Mouse (Mus musculus) megakaryocyte, embryonic 14.5 days (primary cell): Measurements from ENCODE around the gene Cadps2. TPM values are rescaled to one million over a fixed set of nuclear protein-coding genes. Genes with fewer than 3 reads are reported as not detected.

Experiments used
- H3K27me3 ChIP-seq: replicated peaks from 2 replicates; pipeline ENCODE3; 2012; ENCODE audit warnings: inconsistent platforms
- H3K36me3 ChIP-seq: replicated peaks from 2 replicates; pipeline ENCODE3; 2012; ENCODE audit warnings: low read length, inconsistent platforms, mixed read lengths
- H3K4me1 ChIP-seq: 2 replicates; pipeline ENCODE4 v1.6.1; 2012; ENCODE audit warnings: inconsistent platforms
- H3K4me3 ChIP-seq: replicated peaks from 2 replicates; pipeline ENCODE3; 2012; ENCODE audit warnings: moderate library complexity, mild to moderate bottlenecking, inconsistent platforms
- H3K9me3 ChIP-seq: 2 replicates; pipeline ENCODE4 v1.6.1; 2012; ENCODE audit warnings: inconsistent platforms
- FLI1 ChIP-seq: IDR thresholded peaks from 2 replicates; pipeline ENCODE4 v1.6.1; 2012; ENCODE audit warnings: low read length, inconsistent platforms, mixed read lengths
- GATA1 ChIP-seq: IDR thresholded peaks from 3 replicates; pipeline ENCODE4 v1.6.1; 2012; ENCODE audit warnings: mixed read lengths, low read length, inconsistent platforms, borderline replicate concordance
- polyA plus RNA-seq: library from polyadenylated mRNA; stranded (reverse); fragments of >175 nt; gene quantifications from 2 replicates; pipeline ENCODE4 v1.2.3, GENCODE M21; 2012; ENCODE audit warnings: low replicate concordance; ENCODE audit not compliant: insufficient read depth

Cadps2 gene
- polyA plus RNA-seq: not detected in 2 replicates

DNA sequence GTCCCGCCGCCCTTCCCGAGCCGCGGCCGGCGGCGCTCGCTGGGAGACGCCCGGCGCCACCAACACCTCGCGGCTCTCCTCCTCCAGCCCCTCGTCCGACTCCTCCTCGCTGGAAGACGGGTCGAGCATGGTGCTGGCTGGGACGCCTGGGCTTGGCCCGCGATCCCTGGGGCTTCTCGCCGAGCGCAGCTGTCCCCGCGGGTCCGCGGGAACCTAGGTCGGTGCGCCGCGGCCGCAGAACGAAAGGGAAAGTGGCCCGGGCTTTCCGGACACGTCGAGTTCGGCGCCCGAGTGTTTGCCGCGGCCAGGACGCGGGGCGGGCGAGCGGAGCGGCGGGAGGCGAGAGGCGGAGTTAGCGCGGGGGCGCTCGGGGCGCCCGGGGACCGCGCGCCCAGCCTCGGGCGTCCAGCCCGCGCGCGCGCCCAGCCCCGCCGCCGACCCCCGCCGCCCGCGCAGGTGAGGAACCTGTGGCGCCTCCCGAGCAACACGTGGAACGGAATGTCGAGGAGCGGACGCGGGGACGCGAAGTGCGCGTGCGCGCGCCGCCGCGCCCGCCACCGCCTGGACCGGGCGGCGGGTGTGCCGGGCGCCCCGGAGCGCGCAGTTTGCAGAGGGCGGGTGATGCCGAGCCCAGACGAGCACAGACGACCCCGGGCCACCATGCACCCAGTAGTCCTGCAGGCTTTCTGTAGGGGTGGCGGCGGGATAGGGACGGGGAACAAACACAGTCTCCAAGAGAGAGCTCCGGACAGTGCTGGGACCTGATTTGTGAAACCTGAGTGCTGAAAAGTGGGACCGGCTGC is at the start of gene Cadps2:
Cadps2 (minus strand) TSS at position 413 of the 803 bp plus-strand sequence.
- Histone ChIP-seq H3K4me1 (peaks cover 17% of the 10 kb centered on the region), H3K9me3 (0 out of 2 replicates have a peak, but pooled peaks cover 3% of the 10 kb centered on the region), H3K36me3 (no peaks in the 10 kb centered on the region), H3K27me3 (peaks cover 41% of the 10 kb centered on the region), H3K4me3 (peak within 1 kb of the TSS; percentile 94)
- TF ChIP-seq FLI1: no peak
- TF ChIP-seq GATA1: no peak

DNA sequence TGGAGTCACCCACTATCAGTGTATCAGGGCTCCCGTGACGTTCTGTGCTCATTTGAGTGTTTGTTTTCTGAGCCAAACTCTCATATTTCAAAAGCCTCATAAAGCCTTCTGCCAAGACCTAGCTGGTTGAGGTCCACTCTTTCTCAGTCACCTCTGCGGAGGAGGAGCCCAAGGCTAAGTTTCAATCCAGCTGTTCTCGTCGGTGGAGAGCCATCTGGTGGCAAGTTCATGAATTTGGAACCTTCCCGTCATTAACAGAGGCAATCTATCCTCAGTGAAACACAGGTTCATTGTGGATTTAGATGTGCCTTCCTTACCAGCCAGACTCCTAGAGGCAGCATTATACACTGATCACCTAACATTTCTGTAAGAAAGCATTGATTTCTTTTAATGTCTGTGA is 47.2 kb upstream of the Cadps2 start:
- Histone ChIP-seq H3K27me3 (no peaks in the 10 kb centered on the region), H3K9me3 (no peaks in the 10 kb centered on the region), H3K36me3 (no peaks in the 10 kb centered on the region), H3K4me3 (no peak overlapping the region), H3K4me1 (no peaks in the 10 kb centered on the region)
- TF ChIP-seq GATA1 (no peak), FLI1 (no peak)

DNA sequence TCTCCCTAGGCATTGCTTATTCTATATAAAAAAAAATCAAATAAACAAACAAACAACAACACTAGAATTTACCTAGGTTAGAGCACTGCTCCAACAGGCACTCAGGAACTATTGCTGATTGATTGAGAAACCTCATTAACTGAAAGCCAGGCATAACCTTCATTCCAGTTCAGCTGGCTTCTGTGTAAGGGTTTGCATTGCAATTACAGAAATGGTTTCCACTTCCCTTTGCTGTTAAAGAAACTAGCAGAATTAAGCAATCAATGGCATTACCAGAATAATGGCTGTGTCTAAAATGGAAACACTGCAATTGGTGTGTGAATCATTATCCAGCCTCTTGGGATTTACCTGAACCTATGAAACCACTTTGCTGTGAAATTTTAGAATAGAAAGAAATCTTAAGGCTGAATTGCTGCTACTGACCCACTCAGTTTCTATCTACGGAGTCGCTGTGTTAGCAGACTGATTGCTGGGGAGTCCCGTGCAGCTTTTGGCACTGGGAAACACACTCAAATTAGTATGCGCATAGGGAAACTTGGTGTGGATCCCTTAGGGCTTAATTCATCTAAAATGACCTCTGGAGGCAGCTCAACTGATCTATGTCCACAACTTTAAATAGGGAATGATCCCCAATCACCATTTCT is 37.7 kb upstream of the Cadps2 start:
- Histone ChIP-seq H3K4me3 (no peak overlapping the region), H3K27me3 (no peaks in the 10 kb centered on the region), H3K36me3 (no peaks in the 10 kb centered on the region), H3K9me3 (no peaks in the 10 kb centered on the region; the same call in 1 of the 2 replicates), H3K4me1 (no peaks in the 10 kb centered on the region)
- TF ChIP-seq FLI1: no peak
- TF ChIP-seq GATA1: no peak

DNA sequence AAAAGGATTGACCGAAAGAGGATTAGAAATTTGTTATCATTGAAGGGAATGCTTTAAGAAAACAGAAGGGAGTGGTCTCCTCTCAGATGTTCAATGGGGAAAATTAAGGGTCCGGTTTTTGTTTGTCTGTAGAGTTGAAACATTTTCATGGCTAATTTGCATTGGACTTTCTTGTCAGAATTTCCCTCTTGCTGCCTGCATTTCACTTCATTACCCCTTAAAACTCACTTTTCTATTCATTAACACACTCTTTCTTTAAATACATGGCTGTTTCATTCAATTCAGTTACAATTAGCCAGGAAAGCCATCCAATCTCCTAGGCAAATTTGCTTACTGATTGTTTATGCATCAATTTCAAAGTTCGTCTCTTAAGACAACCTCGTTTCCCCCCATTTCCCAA is 37.1 kb upstream of the Cadps2 start:
- TF ChIP-seq GATA1 (no peak), FLI1 (no peak)
- Histone ChIP-seq H3K4me3 (no peak overlapping the region), H3K4me1 (no peaks in the 10 kb centered on the region), H3K27me3 (no peaks in the 10 kb centered on the region), H3K9me3 (no peaks in the 10 kb centered on the region; the same call in 1 of the 2 replicates), H3K36me3 (no peaks in the 10 kb centered on the region)

DNA sequence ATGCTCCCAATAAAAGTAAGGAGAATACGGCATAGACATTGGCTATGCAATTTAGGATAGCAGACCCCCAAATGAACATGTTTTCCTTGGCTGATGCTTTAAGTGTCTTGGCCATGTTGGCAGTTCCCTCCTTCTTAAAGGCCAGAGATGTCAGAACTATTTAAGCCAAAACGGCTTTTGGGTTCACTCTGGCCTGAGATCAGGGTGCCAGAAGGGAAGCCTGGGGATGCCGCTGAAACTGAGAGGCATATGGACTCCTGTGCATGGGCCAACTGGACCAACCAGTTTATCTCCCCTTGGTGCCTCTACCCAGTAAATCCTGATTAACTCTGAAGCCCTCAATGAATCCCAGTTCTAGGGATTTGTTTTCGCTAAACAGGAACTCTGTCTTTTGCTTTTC is 34.6 kb upstream of the Cadps2 start:
- TF ChIP-seq FLI1 (no peak), GATA1 (no peak)
- H3K36me3 ChIP-seq: no peaks in the 10 kb centered on the region
- no peaks in the 10 kb centered on the region; the same call in 1 of the 2 replicates for H3K9me3 ChIP-seq
- no peaks in the 10 kb centered on the region for H3K27me3 ChIP-seq
- H3K4me1 ChIP-seq: no peaks in the 10 kb centered on the region
- H3K4me3 ChIP-seq: no peak overlapping the region

DNA sequence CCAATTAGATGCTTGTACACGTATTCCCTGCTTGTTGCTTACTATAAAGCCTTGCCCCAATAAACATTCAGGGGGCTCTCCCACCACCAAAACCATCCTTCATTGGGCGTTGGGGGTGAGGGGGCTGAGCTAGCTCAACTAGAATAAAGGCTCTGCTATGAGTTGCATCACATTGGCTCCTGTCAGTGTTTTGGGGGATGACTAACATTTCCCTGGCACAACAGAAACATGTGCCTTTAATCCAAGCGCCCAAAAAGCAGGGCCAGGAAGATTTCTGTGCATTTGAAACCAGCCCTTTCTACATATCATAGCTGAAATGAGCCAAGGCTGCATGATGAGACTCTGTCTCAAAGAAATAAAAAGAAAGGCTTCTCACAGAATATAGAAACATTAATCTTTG is 34.0 kb upstream of the Cadps2 start:
- H3K4me3 ChIP-seq: no peak overlapping the region
- no peaks in the 10 kb centered on the region; the same call in 1 of the 2 replicates for H3K9me3 ChIP-seq
- TF ChIP-seq FLI1: no peak
- no peak for TF ChIP-seq GATA1
- H3K36me3 ChIP-seq: no peaks in the 10 kb centered on the region
- no peaks in the 10 kb centered on the region for H3K27me3 ChIP-seq
- H3K4me1 ChIP-seq: no peaks in the 10 kb centered on the region

DNA sequence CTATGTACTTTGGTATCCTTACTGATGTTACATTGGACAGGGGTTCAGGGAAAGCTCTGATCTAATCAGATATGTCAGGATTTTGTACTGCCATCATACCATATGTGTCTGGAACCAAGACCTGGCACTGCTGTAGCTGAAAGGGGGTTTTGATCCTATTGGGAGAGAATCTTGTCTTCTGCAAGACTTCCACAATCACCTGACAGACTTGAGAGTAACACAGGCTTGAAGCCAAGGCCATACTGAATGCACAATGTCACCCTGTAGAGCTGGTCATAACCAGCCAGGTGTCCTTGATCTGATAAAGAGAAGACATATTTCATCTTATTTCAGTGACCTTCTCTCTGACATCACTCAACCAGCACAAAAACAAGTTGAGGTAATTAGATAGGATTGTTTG is 30.8 kb upstream of the Cadps2 start:
- no peaks in the 10 kb centered on the region for H3K4me1 ChIP-seq
- no peak overlapping the region for H3K4me3 ChIP-seq
- no peak for TF ChIP-seq GATA1
- no peak for TF ChIP-seq FLI1
- H3K36me3 ChIP-seq: no peaks in the 10 kb centered on the region
- H3K27me3 ChIP-seq: no peaks in the 10 kb centered on the region
- no peaks in the 10 kb centered on the region; the same call in 1 of the 2 replicates for H3K9me3 ChIP-seq

DNA sequence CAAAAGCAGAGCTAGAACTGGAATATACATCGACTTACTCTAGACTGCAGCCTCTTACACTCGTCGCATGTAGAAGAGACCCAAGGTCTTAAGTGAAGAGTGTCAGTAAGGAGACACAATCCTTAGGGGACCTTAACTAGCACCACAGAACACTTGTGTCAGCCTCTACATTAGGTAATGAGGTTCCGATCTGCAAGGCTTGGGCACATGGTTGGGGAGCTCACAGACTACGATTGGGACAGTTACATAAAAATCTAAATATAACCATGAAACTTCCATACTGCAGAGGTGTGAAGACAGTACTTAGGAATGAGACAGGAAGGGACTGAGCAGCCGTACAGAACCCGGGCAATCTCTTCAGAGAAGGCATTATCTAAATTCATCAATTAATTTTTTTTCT is 27.1 kb upstream of the Cadps2 start:
- H3K9me3 ChIP-seq: no peaks in the 10 kb centered on the region
- H3K4me1 ChIP-seq: no peaks in the 10 kb centered on the region
- H3K4me3 ChIP-seq: no peak overlapping the region
- H3K27me3 ChIP-seq: no peaks in the 10 kb centered on the region
- no peak for TF ChIP-seq FLI1
- TF ChIP-seq GATA1: no peak
- no peaks in the 10 kb centered on the region for H3K36me3 ChIP-seq

DNA sequence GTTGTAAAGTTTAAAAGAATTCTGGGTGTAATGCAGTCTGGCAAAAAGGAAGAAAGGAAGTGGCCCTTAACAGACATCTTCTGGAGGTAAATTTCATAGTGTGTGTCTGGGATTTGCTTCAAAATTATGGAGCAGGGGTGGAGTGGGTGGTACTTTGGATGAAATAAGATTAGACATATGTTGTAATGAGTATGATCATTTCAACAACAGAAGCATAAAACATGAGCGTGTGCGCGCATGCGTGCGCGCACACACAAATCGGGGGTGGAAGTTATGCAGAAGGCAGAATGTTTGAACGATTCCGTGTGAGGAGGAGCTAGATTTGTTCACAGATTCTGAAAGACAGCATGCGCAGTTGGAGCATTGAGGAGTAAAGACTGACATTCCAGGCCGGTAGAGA is 14.2 kb upstream of the Cadps2 start:
- Histone ChIP-seq H3K4me3 (no peak overlapping the region), H3K4me1 (no peaks in the 10 kb centered on the region), H3K27me3 (no peaks in the 10 kb centered on the region), H3K36me3 (no peaks in the 10 kb centered on the region), H3K9me3 (no peaks in the 10 kb centered on the region)
- no peak for TF ChIP-seq GATA1
- no peak for TF ChIP-seq FLI1

DNA sequence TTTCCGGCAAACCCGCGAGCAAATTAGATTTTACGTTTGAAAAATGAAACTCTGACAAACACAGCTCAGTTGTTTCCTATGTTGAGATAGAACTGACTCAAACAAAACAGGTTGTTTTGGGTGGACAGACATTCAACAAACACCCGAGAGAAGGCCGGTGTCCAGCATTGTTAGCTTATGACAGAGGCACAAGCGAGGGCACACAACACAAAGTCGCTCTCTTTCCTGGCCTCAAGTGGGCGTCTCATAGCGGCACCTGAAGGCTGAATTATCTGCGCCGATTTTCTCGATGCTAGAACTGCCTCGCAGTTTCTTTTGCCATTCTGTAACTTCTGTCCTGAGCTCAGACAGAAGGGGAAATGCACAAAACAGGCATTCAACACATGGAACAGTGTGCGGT is 780 bp upstream of the Cadps2 start:
- Histone ChIP-seq H3K4me1 (peaks cover 17% of the 10 kb centered on the region), H3K27me3 (peaks cover 41% of the 10 kb centered on the region), H3K36me3 (no peaks in the 10 kb centered on the region), H3K4me3 (peak overlapping the region; percentile 94), H3K9me3 (0 out of 2 replicates have a peak, but pooled peaks cover 3% of the 10 kb centered on the region)
- TF ChIP-seq FLI1 (no peak), GATA1 (no peak)
